Comparison of ENCODE assay signal across 20 mouse cellular contexts in the genomic region with DNA sequence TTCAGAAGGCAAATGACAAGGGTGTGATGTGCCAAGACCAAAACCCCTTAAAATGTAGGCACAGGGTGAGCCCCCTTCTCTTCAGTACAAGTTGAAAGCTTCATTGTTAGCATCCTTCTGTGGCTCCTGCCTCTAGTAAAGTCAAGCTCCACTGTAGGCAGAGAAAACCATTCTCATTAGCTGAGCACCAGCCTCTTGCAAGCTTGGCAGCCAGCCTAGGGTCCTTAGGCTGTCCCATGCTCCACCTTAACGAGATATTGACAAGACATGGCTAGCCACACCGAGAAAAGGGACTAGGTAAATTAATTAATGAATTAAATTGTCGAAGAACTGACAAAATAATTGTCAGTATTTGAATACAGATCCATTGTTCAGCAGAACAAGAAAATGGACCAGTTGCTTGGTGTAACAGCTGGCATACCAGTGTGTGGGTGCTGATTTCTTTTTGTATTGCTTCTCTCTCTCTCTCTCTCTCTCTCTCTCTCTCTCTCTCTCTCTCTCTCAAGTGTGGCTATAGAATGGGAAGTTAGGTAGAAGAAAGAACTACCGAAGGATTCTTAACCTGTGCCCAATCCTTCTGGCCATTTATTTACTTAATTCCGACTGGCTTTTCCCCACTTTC.
DNase-seq lines count a peak whose midpoint lies in the region; ATAC-seq lines count a peak whose summit lies in the region.
"Had no signal": no experiment of that assay in that cellular context is flagged by ENCODE, and none has a peak within 500 bp of the region (broad histone marks: within the 10 kb centered on the region; RNA-seq: fewer than 3 reads in every experiment).

No protein-coding gene starts in this region.

- H3K9me3 ChIP-seq in forebrain, embryonic 14.5 days (replicated peaks; ENCODE audit: control insufficient read depth, low read length) = no peaks in the 10 kb centered on the region
- H3K9me3 ChIP-seq in forebrain, embryonic 11.5 days (ENCODE audit: control insufficient read depth, low read length) = no peaks in the 10 kb centered on the region
- H3K9me3 ChIP-seq: hindbrain, embryonic 12.5 days; hindbrain, embryonic 15.5 days had no signal

- DNase-seq in cerebellum, postnatal 10 days = peak; percentile 16 to 25
- no peak for DNase-seq in cerebellum, postnatal 25 days
- peak; percentile 67 for DNase-seq in forebrain, embryonic 14.5 days (ENCODE audit: low spot score)
- no peak for DNase-seq in forebrain, embryonic 11.5 days (ENCODE audit: low spot score)
- DNase-seq in right cerebral cortex, postnatal 4 days = peak; percentile 7
- DNase-seq in right cerebral cortex, adult 18-20 months = no peak
- DNase-seq: adrenal gland, postnatal 10 days; adrenal gland, postnatal 36 days; cerebellum, adult 11 months; cerebellum, adult 2 months; cerebellum, adult 9-11 months; gastrocnemius, postnatal 25 days; heart, adult 2 months; kidney, adult 2 months had no signal

- WGBS in forebrain, embryonic 14.5 days = 22% methylated on average over 5 of the region's 5 CpGs
- WGBS in forebrain, embryonic 11.5 days = 61% methylated on average over 5 of the region's 5 CpGs

- 0 out of 2 replicates have a peak, but pooled peaks cover 2% of the 10 kb centered on the region for H3K27me3 ChIP-seq in forebrain, embryonic 14.5 days (replicated peaks; ENCODE audit: control insufficient read depth, insufficient read depth, low read length)
- no peaks in the 10 kb centered on the region for H3K27me3 ChIP-seq in forebrain, embryonic 11.5 days (ENCODE audit: control insufficient read depth, insufficient read depth, low read length)
- H3K27me3 ChIP-seq: hindbrain, embryonic 12.5 days; hindbrain, embryonic 15.5 days had no signal

- no peak overlapping the region for H3K4me3 ChIP-seq in forebrain, embryonic 14.5 days (ENCODE audit: low read depth, low read length)
- no peak overlapping the region for H3K4me3 ChIP-seq in forebrain, embryonic 11.5 days (ENCODE audit: low read depth, low read length)
- H3K4me3 ChIP-seq: heart, adult 2 months; hindbrain, embryonic 12.5 days; hindbrain, embryonic 15.5 days had no signal

- peak; percentile 71; the same call in 1 of the 2 replicates for ATAC-seq in forebrain, embryonic 14.5 days
- no peak for ATAC-seq in forebrain, embryonic 11.5 days (replicated peaks; ENCODE audit: low FRiP score)
- ATAC-seq: activated CD4-positive, CD25-positive, alpha-beta regulatory T cell, adult 4 months; forebrain, embryonic 16.5 days; intestine, postnatal 0 days had no signal

- H3K4me2 ChIP-seq in forebrain, embryonic 14.5 days (ENCODE audit: low read length) = no peak overlapping the region
- H3K4me2 ChIP-seq in forebrain, embryonic 11.5 days (ENCODE audit: low read depth, low read length, severe bottlenecking) = no peak overlapping the region
- H3K4me2 ChIP-seq: heart, embryonic 11.5 days; hindbrain, embryonic 12.5 days; hindbrain, embryonic 15.5 days had no signal

- no peak overlapping the region for H3K27ac ChIP-seq in forebrain, embryonic 14.5 days (ENCODE audit: low read depth, low read length)
- H3K27ac ChIP-seq in forebrain, embryonic 11.5 days (ENCODE audit: low read depth, low read length) = no peak overlapping the region
- H3K27ac ChIP-seq: heart, adult 2 months; hindbrain, embryonic 12.5 days; hindbrain, embryonic 15.5 days had no signal

- no peaks in the 10 kb centered on the region for H3K36me3 ChIP-seq in forebrain, embryonic 14.5 days (ENCODE audit: control insufficient read depth, insufficient read depth, low read length)
- H3K36me3 ChIP-seq in forebrain, embryonic 11.5 days (ENCODE audit: control insufficient read depth, insufficient read depth, low read length) = no peaks in the 10 kb centered on the region
- H3K36me3 ChIP-seq: hindbrain, embryonic 12.5 days; hindbrain, embryonic 15.5 days had no signal

- peaks cover 8% of the 10 kb centered on the region for H3K4me1 ChIP-seq in forebrain, embryonic 14.5 days (ENCODE audit: control insufficient read depth, insufficient read depth, low read length)
- H3K4me1 ChIP-seq in forebrain, embryonic 11.5 days (replicated peaks; ENCODE audit: control insufficient read depth, insufficient read depth, low read length) = peaks cover 2% of the 10 kb centered on the region; the same call in 1 of the 2 replicates
- H3K4me1 ChIP-seq: hindbrain, embryonic 15.5 days had no signal

- H3K9ac ChIP-seq in forebrain, embryonic 14.5 days (ENCODE audit: low read length) = no peak overlapping the region
- H3K9ac ChIP-seq in forebrain, embryonic 11.5 days (ENCODE audit: low read length) = no peak overlapping the region
- H3K9ac ChIP-seq: hindbrain, embryonic 12.5 days; hindbrain, embryonic 15.5 days had no signal

Comparison
In these comparisons a context has a peak if more than half of its experiments do, and no peak if none do; other contexts are left out.
1. DNase-seq: peak in cerebellum, postnatal 10 days (2 of 2), forebrain, embryonic 14.5 days (single experiment) and right cerebral cortex, postnatal 4 days (single experiment); none in cerebellum, postnatal 25 days (0 of 2), forebrain, embryonic 11.5 days (single experiment) and right cerebral cortex, adult 18-20 months (single experiment).